Mouse (Mus musculus) erythroblast, embryonic 14.5 days (primary cell): ENCODE results near the gene Ccr1l1.

Experiments used
- GATA1 ChIP-seq: IDR thresholded peaks from 2 replicates; pipeline ENCODE4 v1.6.1; 2012; ENCODE audit warnings: low read length, inconsistent platforms, mixed read lengths
- TAL1 ChIP-seq: IDR thresholded peaks from 3 replicates; pipeline ENCODE4 v1.6.1; 2012; ENCODE audit warnings: low read length, inconsistent platforms, mixed read lengths

- TF ChIP-seq GATA1 (no peak), TAL1 (no peak)
Observed at GRCm38 (mm10) chr9:123951176-123951575, 27.0 kb downstream of the Ccr1l1 start.
